Mouse (Mus musculus): ENCODE measurements around the gene Slc4a1.

Slc4a1 gene

GRCm38 (mm10) chr11:102304141-102304540 lies 61.9 kb downstream of the Slc4a1 start:
- DNase-seq (ENCODE audit: low read depth, low spot score), result peak; percentile 59

GRCm38 (mm10) chr11:102299839-102300238 lies 66.2 kb downstream of the Slc4a1 start:
- DNase-seq (ENCODE audit: low read depth, low spot score), result peak; percentile 95

All from R1 (cell line).